Mouse (Mus musculus) thymus, adult 2 months (tissue): ENCODE measurements around the gene Unc93a2.
"Not testable (repeated sequence)": the region's sequence is repeated elsewhere in the genome, so short reads cannot be mapped to it uniquely, and the experiment has no call there.

Experiments
- CTCF ChIP-seq: fragments of 200-500 bp; IDR thresholded peaks from 2 replicates; pipeline ENCODE4 v1.5.1; 2012; ENCODE audit warnings: mild to moderate bottlenecking, control low read depth, low read length, moderate library complexity, borderline replicate concordance; ENCODE audit not compliant: control insufficient read depth, poor library complexity, insufficient read depth; ENCODE audit errors: extremely low read depth
- POLR2A ChIP-seq: fragments of 200-500 bp; IDR thresholded peaks from 2 replicates; pipeline ENCODE4 v1.6.1; 2012; ENCODE audit warnings: mild to moderate bottlenecking, low read length, control low read depth, moderate library complexity; ENCODE audit not compliant: control insufficient read depth, poor library complexity, insufficient read depth; ENCODE audit errors: extremely low read depth

DNA sequence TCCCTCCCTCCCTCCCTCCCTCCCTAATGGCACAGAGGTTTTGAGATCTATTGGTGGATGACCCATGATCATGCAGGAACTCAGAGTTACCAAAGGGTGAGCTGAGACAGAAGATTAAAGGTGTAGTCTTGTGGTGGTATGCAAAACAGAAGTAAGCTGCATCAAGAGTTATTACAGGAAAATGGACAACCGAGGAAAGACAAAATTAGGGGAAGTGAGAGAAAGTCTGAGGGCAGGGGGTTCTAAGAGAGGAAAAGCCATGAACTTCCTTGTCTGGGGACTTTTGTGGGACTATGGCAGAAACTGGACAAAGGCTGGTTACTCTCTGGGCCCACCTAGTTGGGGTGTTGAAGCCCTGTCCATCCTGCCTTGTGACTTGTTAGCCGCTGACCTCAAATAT, 11.0 kb upstream of the Unc93a2 start:
- not testable (repeated sequence) for TF ChIP-seq POLR2A, CTCF
